Mouse (Mus musculus): ENCODE results near the gene Hkdc1.
"Not testable (repeated sequence)": the region's sequence is repeated elsewhere in the genome, so short reads cannot be mapped to it uniquely, and the experiment has no call there.

Gene Hkdc1

DNA sequence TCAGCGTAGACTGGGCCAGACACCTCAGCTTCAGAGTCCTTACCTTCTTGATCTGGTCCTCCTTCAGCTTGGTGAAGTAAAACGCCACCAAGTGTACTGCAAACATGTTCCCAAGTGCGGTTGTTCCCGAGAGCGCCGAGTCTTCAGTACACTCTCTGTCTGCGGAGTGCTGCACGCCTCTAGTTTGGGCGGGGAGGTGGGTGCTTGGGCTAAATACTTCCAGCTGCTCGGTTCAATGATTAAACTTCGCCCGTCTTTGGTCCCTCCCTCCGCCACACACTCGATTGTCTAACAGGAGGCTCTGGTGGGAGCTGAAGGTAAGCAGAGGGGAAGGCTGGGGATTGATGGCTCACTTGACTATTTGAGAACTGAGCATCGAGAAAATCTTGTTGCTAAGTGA lies at the start of gene Hkdc1:
TSS of gene Hkdc1 (minus strand) at position 237 of the 400 bp plus-strand sequence.
- DNase-seq (ENCODE audit: low spot score in 2 of 2): no peak

DNA sequence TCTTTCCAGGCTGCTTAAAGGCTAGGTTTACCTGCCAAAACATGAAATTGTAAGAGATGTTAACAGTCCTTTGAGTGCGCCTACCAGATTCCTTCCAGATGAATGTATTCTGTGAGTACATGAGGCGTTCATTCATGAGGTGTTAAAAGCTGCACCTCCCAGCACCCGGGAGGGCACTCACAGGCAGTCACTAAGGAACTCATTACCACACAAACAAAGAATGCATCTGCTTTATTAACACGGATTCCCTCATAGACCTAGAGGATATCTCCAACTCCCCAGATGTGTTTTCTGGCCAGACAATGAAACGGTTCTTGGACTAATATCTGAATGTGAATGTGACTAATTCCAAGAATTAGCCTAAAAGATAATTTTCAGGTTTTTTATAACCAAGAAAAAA lies 48.8 kb upstream of the Hkdc1 start:
- DNase-seq (ENCODE audit: low spot score in 2 of 2): no peak

DNA sequence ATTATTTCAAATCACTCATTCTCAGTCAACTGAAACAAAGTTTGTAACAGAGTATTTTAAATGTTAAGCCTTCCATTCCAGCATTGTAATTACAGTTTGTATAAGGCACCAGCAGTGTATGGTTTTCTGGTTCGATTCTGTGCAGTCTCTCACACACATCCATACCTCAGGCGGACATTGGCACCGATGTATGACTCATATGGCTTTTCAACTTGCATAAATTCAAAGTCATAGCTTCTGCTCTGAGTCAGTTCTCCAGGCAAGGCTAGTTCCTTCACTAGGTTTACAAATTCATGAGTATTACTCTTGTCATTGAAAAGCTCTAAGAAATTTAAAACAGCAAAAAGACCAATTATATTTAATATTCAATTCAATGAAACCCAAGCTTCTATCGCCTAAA lies 47.4 kb upstream of the Hkdc1 start:
- DNase-seq (ENCODE audit: low spot score in 2 of 2): no peak

DNA sequence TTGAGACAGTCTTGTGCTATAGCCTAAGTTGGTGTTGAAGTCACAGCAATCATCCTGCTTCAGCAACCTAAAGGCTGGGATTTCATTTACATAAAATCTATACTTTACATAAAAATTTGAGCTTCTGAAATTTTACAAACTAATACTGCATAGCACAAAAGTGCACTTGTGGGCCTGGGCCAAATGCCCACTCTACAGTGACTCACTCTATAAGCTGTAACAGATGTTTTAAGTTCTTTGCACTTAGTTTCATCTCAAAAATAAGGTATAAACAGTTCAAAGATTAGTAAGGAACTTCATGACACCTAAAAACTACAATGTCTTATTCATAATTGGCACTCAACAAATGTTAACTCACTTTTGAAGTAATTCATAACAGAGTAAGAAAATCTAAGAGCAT lies 39.0 kb upstream of the Hkdc1 start:
- no peak for DNase-seq (ENCODE audit: low spot score in 2 of 2)

DNA sequence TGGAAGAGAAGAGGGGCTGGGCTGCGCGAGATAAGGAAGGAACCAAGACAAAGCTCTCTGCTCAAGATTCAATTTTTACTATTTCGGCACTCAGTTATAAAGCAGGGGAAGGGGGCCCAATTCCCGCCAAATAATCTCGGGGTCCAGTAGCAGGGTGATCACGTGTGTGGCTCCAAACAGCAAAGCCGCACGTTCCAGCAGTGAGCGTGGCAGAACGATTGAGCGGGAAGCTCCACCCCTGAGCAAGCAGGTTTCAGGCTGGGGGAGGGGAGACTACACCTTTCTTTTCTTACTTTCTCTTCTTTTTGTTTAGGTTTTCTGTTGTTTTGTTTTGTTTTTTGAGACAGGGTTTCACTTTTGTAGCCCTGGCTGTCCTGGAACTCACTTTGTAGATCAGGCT lies 29.7 kb upstream of the Hkdc1 start:
- not testable (repeated sequence) for DNase-seq (ENCODE audit: low spot score in 2 of 2)

DNA sequence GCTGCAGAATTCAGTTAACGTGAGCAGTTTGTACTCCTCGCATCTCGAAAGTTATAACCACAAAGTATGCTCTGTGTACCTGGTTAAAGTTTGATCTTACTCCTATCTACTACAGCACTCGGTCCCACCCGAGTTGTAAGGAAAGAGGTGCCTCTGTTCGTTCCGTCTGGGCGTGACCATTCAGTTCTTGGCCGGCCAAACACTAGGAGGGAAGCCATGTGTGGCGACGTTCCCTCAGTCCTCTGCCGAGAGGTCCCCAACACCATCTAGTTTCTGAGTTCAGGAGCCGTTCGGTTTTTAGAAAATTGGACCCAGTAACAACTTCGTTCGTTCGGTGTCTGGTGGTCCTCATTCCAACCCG lies 28.0 kb upstream of the Hkdc1 start:
- DNase-seq (ENCODE audit: low spot score in 2 of 2): no peak

DNA sequence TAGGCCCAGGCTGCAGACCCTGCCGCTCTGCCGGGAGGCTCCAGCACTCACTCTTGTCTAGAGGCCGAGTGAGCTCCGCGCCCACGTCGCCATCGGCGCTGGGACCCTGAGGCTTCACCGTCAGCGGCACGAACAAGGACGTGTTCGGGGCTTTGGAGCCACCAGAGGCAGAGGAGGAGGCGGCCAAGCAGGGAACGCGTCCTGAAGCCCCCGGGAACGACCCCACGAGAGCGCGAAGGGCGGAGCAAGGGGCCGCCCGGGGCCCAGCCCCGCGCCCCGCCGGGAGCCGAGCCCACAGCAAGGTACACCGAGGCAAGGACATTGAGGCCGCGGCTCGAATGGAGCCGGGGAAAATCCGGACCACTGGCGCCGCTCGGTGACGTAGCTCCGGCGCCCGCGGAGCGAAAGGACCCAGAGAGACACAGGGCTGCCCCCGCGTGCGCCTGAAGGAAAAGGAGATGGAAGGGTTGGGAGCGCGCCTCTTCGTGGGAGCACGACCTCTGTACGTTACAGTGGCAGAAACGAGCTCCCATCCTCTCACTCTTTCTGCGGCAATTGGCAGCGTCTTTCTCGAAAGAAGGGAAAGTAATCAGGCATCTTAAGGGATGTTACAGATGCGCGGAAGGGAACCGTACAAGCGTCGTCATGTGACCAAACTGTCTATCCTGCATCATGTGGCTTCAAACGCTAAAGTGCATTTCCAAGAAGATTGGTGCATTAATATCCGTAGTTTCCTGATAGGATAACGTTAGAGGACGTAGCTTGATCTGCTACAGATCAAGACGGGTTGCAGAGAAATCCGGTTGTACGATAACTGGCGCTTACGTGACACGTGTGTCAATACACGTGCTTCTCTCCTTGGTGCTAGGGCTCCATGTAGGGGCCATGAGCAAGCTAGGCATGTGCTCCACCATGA lies 27.3 kb upstream of the Hkdc1 start, which contains the start of the genes 4930507D05Rik and Supv3l1:
TSS of gene 4930507D05Rik (plus strand) at position 126 of the 916 bp plus-strand sequence.
TSS of gene Supv3l1 (minus strand) at position 375 of the 916 bp plus-strand sequence.
- DNase-seq (ENCODE audit: low spot score in 2 of 2): peak; percentile 92 to 93

DNA sequence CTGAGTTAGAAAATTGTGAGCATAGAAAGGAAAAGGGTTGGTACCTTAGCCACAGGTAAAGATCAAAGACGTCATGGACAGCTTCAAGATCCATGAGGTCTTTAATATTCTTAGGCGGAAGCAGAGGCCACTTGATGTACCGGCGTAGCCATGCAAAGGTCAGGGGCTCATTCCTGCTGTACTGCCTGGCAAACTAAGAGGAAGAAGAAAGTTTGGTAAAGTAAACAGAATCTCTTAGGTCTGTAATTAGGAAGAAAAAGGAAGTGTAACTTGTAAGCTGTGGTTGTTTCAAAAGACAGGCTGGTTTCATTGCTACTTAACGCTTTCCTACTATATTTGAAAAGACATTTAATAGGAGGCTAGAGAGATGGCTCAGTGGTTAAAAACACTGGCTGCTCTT lies 8.1 kb upstream of the Hkdc1 start:
- DNase-seq (ENCODE audit: low spot score in 2 of 2): no peak

DNA sequence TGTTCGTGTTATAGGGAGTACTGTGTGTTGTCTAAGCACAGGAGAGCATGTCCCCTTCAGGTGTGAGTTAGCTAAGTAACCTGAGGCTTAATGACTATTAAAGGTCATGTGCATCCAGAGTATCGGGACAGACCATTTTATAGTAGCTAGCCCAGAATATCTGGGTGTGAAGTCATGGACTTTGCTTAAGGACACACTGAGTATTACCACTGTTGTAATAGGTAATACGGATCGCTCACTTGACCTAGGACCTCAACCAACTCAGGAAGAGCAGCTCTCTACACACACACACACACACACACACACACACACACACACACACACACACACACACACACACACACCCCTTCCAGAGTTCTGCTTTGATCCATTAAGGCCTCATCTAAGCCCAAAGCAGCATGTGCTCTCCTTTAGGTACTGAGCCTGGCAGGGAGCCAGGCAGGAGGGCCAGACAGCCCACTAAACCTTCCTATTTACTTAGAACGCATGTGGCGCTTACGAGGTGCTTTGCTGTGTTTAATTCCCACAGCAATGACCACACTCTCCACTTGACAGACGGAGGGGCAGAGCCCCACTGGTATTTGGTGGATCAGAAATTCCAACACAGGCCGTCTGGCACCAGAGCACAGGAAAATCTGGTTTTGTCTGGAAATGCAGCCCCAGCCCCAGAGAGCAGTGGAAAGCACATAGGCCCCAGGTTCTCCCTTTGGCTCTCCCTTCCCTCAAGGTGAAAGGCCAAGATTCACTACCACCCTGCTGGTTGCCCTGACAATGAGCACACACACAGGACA lies 3.0 kb upstream of the Hkdc1 start:
- no peak for DNase-seq (ENCODE audit: low spot score in 2 of 2)

DNA sequence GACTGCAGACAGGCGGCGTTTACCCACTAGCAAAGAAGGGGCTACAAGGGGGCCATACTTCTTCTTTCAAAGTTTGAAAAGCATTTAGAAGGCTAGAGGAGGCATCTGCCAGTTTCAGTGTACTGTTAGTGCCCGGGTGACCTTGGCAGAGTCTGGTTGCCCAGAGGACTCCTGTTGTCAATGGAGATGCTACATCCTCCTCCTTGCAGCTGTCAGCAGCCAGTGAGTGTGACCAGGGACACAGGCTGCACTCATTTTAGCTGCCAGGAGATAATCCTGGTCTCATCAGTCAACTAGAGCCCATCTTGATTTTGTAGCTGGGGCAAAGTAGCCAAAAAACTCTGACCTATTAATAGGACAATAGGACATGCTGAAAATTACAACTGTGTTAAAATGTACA lies 1.2 kb downstream of the Hkdc1 start:
- no peak for DNase-seq (ENCODE audit: low spot score in 2 of 2)

DNA sequence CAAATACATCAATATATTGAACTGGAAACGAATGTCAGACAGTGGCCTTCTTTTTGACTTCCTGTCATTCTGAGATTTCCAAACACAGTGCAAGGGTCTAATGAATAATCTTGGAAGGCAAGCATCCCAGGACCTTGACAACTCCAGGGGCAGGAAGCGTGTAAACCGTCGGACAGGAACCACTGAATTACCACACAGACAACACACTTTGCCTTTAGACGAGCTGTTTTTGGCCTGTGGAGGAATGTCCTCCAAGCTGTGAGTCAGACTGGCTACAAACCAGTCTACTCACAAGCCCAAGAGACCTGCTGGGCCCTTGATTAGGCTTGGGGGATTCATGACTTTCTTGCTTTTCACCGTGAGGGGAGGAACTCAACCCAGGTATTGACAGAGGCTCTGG lies 1.9 kb downstream of the Hkdc1 start:
- DNase-seq (ENCODE audit: low spot score in 2 of 2): no peak

DNA sequence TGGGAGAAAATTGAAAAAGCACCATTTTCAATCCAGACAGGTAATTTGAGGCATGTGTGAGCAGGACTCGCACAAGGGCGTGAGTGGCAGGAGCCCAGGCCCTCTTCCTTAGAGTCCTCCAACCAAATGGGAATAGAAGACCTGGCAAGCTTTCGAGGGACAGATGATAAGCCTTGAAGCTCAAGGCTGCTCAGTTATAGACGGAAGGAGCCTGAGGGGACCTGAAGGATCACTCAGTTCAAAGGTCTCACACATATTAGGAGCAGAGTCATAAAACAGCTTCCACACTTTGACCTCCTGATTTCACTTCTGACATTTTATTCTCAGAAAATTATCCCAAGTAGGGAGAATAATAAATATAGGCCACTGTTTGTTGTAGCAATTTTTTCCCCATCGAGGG lies 2.9 kb downstream of the Hkdc1 start:
- DNase-seq (ENCODE audit: low spot score in 2 of 2): no peak

DNA sequence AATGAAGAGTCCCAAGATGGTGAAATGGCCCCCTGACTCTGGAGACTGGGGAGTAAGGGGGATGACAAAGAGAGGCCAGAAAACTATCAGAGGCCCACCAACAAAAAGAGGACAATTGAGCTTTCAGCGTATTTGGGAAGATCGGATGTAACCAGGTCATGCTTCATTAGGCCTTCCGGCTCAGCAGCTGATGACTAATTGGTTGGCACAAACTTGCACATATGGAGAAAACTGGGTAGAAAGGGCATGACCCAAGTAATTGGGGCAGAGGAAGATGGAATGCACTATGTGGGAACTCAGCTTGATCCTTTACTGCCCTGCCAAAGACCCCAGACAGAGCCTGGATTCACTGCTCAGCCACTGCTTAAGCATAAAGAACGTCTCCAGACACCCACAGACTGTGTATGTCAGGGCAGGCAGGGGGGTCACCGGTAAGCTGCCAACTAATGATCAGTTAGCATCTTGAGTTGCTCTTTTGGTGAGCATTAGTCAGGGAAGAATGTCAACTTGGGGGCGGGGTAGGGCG lies 3.4 kb downstream of the Hkdc1 start:
- DNase-seq (ENCODE audit: low spot score in 2 of 2): no peak

DNA sequence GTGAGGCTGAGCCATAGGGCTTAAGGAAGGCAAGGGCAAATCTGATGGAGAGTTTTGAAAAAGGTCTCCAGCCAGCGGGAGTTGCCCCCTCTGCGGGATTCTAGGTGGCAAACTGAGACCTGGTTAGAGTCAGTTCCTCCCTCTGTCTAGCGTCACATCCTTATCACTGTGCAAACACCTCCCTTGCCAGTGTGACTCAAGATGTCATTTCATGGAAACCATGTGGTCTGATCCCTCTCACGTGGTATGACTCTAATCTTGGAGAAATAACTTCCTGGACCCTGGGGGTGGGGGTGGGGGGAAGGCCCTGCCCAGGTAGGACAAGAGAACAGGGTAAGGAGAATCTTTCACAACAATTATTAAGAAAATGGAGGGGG lies 8.7 kb downstream of the Hkdc1 start:
- no peak for DNase-seq (ENCODE audit: low spot score in 2 of 2)

DNA sequence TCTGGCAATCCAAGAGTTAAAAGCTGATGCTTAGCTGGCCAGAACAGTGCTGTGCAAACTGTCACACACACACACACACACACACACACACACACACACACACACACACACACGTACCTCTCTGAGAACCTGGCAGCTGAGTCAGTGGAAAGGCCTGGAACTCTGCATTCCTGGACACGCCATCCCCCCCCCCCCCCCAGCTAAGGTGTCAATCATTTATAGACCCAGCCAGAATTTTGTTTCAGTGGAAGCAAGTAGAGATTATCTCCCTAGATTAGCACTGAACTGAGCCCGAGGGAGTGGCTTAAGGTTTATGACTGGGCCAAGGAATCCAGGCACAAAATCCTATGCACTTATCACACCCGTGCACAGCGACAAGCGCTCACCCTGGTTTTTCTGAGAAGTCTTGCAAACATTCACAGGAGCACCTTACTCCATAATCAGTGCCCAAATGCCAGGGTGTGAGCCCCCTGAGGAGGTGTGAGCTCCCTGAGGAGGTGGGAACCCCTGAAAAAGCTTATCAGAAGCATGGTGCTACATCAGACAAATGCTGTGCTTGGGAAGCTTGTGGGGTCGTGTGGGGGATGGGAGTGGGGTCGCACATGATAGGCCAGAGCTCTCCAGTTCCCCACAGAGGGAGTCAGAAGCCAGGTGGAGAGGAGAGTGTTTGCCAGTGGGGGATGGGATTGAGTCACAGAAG lies 9.2 kb downstream of the Hkdc1 start:
- no peak for DNase-seq (ENCODE audit: low spot score in 2 of 2)

DNA sequence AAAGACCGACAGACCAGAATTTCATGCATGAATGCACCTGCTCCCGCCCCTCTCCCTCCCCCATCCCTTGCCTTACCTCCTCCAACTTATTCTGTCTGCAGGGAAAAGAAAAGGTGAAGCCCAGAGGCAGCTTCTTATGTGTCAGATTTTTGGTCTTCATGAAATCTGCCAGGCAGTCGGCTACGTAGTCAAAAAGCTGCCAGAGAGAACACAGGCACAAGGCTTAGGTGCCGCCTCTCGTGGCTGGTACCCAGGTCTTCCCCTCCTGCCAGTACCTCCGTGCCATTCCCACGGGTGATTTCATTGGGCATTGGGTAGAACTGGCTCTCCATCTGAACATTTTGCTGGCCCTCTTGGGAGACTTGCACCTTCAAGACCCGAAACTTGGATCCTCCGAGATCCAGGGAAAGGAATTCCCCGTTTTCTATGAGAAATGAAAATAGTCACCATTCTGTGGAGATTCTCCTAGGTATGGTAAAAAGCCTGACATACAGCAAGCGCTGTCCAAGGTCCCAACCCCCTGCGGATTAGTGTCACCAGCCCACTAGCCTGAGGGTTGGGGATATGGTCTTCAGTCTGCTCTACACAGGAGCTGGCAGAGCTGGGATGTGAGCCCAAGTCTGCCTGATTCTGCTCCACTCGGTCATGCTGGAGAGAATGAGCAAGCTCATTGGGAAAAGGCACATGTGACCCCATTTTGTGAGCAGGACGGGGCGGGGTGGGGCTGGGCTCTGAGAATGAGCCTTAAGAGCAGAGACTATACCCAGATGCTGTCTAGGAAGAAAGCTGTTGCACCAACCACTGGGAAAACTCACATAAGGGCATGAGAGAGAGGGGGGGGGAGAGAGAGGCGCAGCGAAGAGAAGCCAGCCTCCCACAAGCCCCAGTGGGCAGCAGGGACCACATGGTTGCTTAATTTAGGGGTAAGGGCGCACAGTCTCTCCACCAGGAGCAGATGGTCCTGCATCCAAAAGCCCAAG lies 10.6 kb downstream of the Hkdc1 start:
- peak; percentile 40 to 48 for DNase-seq (ENCODE audit: low spot score in 2 of 2)

DNA sequence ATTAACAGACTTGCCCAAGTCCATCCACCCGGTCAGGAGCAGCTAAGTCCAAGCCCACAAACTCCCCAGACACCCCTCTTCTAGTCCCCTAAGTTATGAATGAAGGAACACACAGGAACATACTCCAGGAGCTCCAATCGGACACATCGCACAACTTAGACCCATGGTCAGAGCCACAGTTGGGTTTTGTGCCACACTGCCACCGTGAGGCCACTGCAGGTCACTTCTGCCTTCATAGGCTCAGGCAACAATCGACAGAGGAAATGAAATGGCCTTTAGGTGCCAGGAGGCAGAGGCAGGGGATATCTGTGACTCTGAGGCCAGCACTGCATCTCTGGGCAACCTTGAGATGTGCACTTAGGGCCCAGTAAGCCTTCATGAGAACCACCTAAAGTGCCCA lies 11.3 kb downstream of the Hkdc1 start:
- peak; percentile 76 to 79 for DNase-seq (ENCODE audit: low spot score in 2 of 2)

DNA sequence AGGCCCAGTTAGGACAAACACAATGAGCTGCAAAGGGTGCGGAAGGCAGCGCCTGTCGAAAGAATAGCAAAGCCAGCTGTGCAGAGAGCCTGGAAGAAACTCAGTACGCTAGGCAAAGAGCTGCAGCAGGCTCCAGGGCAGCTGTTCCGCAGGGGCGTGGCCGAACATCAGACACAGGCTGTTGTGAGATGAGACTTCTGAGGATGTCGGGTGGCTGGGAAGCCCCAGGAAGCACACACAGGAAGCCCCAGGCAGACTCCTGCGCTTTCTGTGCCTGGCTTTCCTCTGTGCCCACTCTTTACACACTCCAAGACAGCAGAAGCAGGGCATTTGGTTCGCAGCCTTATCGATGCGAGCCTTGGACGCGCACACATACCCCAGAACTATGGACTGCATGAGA lies 17.4 kb downstream of the Hkdc1 start:
- DNase-seq (ENCODE audit: low spot score in 2 of 2): peak; percentile 44

DNA sequence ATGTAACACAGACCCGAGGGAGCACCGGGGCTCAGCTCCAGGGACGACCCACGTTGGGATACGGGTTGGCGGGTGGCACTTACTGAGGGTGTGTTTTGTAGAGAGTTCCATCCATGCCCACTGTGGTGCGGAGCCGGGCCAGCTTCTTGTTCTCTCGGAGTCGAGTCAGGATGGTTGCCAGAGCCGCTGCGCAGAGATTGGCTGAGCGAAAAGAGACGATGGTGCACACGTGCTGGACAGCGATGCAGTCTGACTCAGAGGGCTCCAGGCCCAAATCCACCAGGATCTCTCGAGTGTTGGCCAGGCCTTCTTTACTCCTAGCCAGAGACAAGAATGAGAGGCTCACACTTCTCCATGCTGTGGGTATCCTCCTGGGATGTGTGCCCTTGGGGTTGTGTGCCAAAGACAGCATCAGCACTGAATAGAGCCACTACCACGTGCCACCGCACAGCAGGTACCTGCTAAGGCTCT lies 20.6 kb downstream of the Hkdc1 start:
- peak; percentile 63 to 71 for DNase-seq (ENCODE audit: low spot score in 2 of 2)

DNA sequence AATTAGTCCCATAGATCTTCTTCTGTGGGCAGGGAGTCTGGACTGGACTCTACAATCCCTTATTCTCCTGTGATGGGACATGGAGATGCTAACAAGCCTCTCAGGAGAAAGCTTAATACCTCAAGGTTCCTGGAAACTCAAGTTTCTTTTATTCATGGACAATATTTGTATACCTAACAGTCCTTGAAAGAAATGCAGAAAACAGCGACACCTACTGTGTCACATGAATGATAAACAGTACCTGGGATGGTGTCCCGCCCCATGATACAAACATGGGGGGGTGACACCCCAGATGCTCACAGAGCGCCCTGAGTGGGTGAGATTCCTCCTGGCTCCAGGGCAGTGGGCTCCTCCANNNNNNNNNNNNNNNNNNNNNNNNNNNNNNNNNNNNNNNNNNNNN lies 39.3 kb downstream of the Hkdc1 start:
- no peak for DNase-seq (ENCODE audit: low spot score in 2 of 2)

DNA sequence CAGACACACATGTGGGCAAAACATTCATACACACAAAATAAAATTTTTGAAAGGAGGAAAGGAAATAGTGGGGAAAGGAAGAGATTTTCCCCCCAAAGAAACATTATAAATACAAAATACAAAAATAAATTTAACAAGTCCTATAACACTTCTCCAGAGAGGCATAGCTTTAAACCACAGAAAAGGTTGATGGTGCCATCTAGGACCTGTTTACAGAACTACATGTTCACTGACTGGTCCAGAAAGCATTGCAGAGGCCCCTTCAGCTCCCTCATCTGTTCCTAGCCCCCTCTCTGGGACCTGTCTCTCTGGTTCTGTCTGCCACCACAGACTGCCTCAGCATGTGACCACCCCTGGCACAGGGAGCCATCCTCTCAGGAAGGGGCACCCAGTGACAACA lies 41.4 kb downstream of the Hkdc1 start:
- DNase-seq (ENCODE audit: low spot score in 2 of 2): no peak

Measured in right cerebral cortex, postnatal 10 days (tissue).